Mouse (Mus musculus): Measurements from ENCODE around the gene Phldb3. TPM values are rescaled to one million over a fixed set of nuclear protein-coding genes. Genes with fewer than 3 reads are reported as not detected.

The Phldb3 gene
- 6.0 and 6.4 TPM in 2 replicates for total RNA-seq (2012; rRNA removed)
- polyA plus RNA-seq (2012; ENCODE audit: insufficient read depth in 1 of 2, insufficient read length in 2 of 2, low read depth in 1 of 2, low replicate concordance in 2 of 2, missing spikeins in 1 of 2): 10 to 100 TPM in 1 of 2 experiments, not detected in 1; 10.8 TPM

DNA sequence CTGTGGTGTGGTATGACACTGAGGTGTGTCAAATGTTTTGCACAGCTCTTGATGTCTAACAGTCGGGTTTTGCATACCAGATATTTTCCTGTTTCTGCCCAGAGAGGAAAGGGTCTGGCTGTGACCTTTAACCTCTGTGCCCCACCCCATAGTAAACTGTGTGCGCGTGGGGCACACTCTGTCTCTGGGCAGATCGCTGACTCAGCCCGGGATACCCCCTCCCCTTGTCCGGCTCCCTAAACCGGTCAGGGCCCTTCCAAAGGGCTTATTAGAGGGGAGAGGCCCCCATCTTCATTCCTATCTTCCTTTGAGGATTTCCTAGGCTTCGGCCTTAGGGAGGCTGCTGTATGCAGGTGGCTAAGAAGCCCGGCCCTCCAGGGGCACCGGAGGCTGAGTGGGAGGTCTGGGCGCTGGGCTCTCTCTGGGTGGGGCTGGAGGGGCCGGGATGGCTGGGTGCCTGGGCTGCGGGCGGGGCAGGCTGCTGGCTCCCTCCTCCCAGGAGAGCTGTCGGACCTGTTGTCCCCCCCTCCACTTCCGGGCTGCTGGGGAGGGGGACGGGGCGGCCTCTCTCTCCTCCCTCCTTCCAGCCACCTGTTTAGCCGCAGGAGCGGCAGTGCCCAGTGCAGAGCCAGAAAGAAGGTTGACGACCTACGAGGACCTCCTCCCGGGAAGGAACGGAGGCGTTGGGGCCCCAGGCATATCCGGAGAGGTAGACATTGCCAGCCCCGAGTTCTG lies at the start of gene Phldb3:
TSS of gene Phldb3 (plus strand) at position 620 of the 735 bp plus-strand sequence.
- DNase-seq (ENCODE audit: low read depth, low spot score): no peak
- H3K79me2 ChIP-seq (ENCODE audit: control insufficient read depth, insufficient read depth, low read length, poor library complexity): peaks cover 1% of the 10 kb centered on the region; the same call in 1 of the 2 replicates
- H3K4me1 ChIP-seq (ENCODE audit: control insufficient read depth in 1 of 2, insufficient read depth in 2 of 2, low read length in 2 of 2): peaks cover 0 to 13% of the 10 kb centered on the region in 2 experiments; a peak in 2 of 4 replicates
- peaks cover 0 to 10% of the 10 kb centered on the region in 2 experiments; a peak in 2 of 4 replicates for H3K36me3 ChIP-seq (ENCODE audit: control insufficient read depth in 1 of 2, insufficient read depth in 2 of 2, low read length in 2 of 2)
- H3K9me3 ChIP-seq (replicated peaks; ENCODE audit: insufficient read depth, low read length): no peaks in the 10 kb centered on the region
- TF ChIP-seq ZMIZ1 (IDR thresholded peaks at IDR 0.05; ENCODE audit: low read depth, low read length) (no peak), ELF1 (IDR thresholded peaks at IDR 0.05; ENCODE audit: low read depth, low read length) (peak; percentile 64; the same call in 1 of the 2 replicates), UBTF (IDR thresholded peaks at IDR 0.05; ENCODE audit: borderline replicate concordance, insufficient read depth, low read depth, low read length) (peak; percentile 60; the same call in 1 of the 2 replicates), MAZ (IDR thresholded peaks at IDR 0.05; ENCODE audit: low read depth, low read length) (peak; percentile 86; the same call in 1 of the 2 replicates), CHD1 (IDR thresholded peaks at IDR 0.05; ENCODE audit: low read depth, low read length) (no peak)
- peak within 1 kb of the TSS; percentile 79 to 99 for H3K4me3 ChIP-seq (ENCODE audit: control insufficient read depth in 1 of 2, insufficient read depth in 1 of 2, low read depth in 2 of 2, low read length in 2 of 2)
- peak within 1 kb of the TSS; percentile 77 for H3K9ac ChIP-seq (ENCODE audit: control insufficient read depth, low read depth, low read length, poor library complexity, severe bottlenecking)
- H3K27ac ChIP-seq (ENCODE audit: control insufficient read depth, low read depth, low read length): peak within 1 kb of the TSS; percentile 32
- no peaks in the 10 kb centered on the region for H3K27me3 ChIP-seq (ENCODE audit: control insufficient read depth in 1 of 2, insufficient read depth in 2 of 2, low read length in 2 of 2)

DNA sequence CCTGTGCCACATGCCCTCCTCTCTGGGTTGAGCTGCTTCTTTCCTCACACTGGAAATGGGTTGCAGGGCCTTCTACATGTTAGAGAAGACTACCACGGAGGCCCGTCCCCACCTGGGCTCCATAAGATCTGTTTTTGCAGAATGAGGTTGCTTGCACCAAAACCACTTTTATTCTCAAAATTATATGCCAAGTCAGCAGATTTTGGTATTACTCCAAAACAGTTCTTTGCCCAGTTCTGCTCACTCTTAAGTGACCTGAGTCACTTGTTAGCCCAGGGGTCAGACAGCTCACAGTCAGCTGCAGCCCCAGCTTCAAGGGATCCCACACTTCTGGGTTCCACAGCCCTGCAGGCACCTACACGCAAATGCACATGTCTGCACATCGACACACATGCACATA lies 49.1 kb upstream of the Phldb3 start:
- no peak overlapping the region for H3K4me3 ChIP-seq (ENCODE audit: control insufficient read depth in 1 of 2, insufficient read depth in 1 of 2, low read depth in 2 of 2, low read length in 2 of 2)
- no peak for DNase-seq (ENCODE audit: low read depth, low spot score)
- no peaks in the 10 kb centered on the region for H3K27me3 ChIP-seq (ENCODE audit: control insufficient read depth in 1 of 2, insufficient read depth in 2 of 2, low read length in 2 of 2)
- no peak overlapping the region for H3K27ac ChIP-seq (ENCODE audit: control insufficient read depth, low read depth, low read length)
- no peak overlapping the region for H3K9ac ChIP-seq (ENCODE audit: control insufficient read depth, low read depth, low read length, poor library complexity, severe bottlenecking)
- no peaks in the 10 kb centered on the region for H3K4me1 ChIP-seq (ENCODE audit: control insufficient read depth in 1 of 2, insufficient read depth in 2 of 2, low read length in 2 of 2)
- H3K9me3 ChIP-seq (replicated peaks; ENCODE audit: insufficient read depth, low read length): no peaks in the 10 kb centered on the region
- TF ChIP-seq CHD2 (IDR thresholded peaks at IDR 0.05; ENCODE audit: low read length): no peak
- peak; percentile 91 for TF ChIP-seq MAFK (IDR thresholded peaks at IDR 0.05; ENCODE audit: borderline replicate concordance, low read depth, low read length)
- no peaks in the 10 kb centered on the region for H3K79me2 ChIP-seq (ENCODE audit: control insufficient read depth, insufficient read depth, low read length, poor library complexity)
- H3K36me3 ChIP-seq (ENCODE audit: control insufficient read depth in 1 of 2, insufficient read depth in 2 of 2, low read length in 2 of 2): no peaks in the 10 kb centered on the region; a peak in 1 of 4 replicates

DNA sequence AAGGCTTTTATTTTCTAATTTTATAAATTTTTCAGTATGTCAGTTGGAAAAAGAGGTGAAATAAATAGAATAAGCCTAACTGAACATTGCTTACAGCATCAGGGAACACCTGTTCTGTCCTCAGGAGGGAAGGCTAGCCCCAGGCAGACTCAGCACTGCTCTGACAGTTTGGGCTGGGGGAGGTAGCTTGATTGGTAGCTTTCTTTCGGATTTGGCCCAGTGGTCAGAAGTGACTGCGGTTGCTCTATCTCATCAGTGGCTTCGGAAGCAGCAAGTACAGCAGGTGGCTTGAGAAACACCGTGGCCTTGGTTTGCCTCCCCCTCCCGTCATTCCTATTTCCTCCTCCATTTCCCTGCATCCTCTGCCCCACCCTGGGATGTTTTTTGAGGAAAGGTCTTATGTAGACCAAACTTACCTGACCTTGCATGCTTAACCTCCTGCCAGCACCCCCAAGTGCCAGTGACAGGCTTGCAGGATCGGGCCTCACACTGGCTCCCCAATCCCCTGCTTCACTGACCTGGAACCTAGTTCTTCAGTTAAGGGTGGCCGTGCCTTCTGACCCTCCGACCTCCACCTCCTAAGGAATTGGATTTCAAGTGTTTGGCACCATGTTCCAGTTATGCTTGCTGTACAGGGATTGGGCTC lies 47.2 kb upstream of the Phldb3 start:
- DNase-seq (ENCODE audit: low read depth, low spot score): no peak
- peaks cover 0 to 3% of the 10 kb centered on the region in 2 experiments; a peak in 2 of 4 replicates for H3K36me3 ChIP-seq (ENCODE audit: control insufficient read depth in 1 of 2, insufficient read depth in 2 of 2, low read length in 2 of 2)
- TF ChIP-seq ZC3H11A (IDR thresholded peaks at IDR 0.05; ENCODE audit: low read depth, low read length) (no peak), ZNF384 (IDR thresholded peaks at IDR 0.05; ENCODE audit: low read depth, low read length) (no peak), MEF2A (IDR thresholded peaks at IDR 0.05; ENCODE audit: extremely low read depth, insufficient replicate concordance, low read depth, low read length, poor library complexity, severe bottlenecking) (no peak), UBTF (IDR thresholded peaks at IDR 0.05; ENCODE audit: borderline replicate concordance, insufficient read depth, low read depth, low read length) (no peak), ETS1 (IDR thresholded peaks at IDR 0.05; ENCODE audit: low read depth, low read length) (no peak), EP300 (IDR thresholded peaks at IDR 0.05; ENCODE audit: low read depth in 1 of 2, low read length in 2 of 2) (no peak), GATA1 (IDR thresholded peaks at IDR 0.05; ENCODE audit: low read depth, low read length) (no peak), MYC (IDR thresholded peaks at IDR 0.05; ENCODE audit: low read depth, low read length) (no peak), TAL1 (IDR thresholded peaks at IDR 0.05; ENCODE audit: low read length) (no peak), RAD21 (IDR thresholded peaks at IDR 0.05; ENCODE audit: low read depth, low read length) (no peak), CTCF (IDR thresholded peaks at IDR 0.05 in 2 of 3, conservative IDR thresholded peaks at IDR 0.05 in 1 of 3; ENCODE audit: control insufficient read depth in 1 of 3, insufficient read depth in 1 of 3, low read depth in 2 of 3, low read length in 3 of 3, poor library complexity in 1 of 3, severe bottlenecking in 1 of 3) (no peak), MAFK (IDR thresholded peaks at IDR 0.05; ENCODE audit: borderline replicate concordance, low read depth, low read length) (no peak), RCOR1 (IDR thresholded peaks at IDR 0.05; ENCODE audit: low read depth, low read length) (no peak), SMC3 (IDR thresholded peaks at IDR 0.05; ENCODE audit: low read depth, low read length) (no peak), KAT2A (conservative IDR thresholded peaks at IDR 0.05; ENCODE audit: low read depth, low read length) (no peak), HCFC1 (IDR thresholded peaks at IDR 0.05; ENCODE audit: low read depth, low read length) (no peak), NELFE (IDR thresholded peaks at IDR 0.05; ENCODE audit: low read depth, low read length) (no peak)

More for the DNA sequence above, 47.2 kb upstream of the Phldb3 start:
- H3K9me3 ChIP-seq (replicated peaks; ENCODE audit: insufficient read depth, low read length): no peaks in the 10 kb centered on the region
- no peaks in the 10 kb centered on the region for H3K4me1 ChIP-seq (ENCODE audit: control insufficient read depth in 1 of 2, insufficient read depth in 2 of 2, low read length in 2 of 2)
- H3K79me2 ChIP-seq (ENCODE audit: control insufficient read depth, insufficient read depth, low read length, poor library complexity): no peaks in the 10 kb centered on the region
- H3K27me3 ChIP-seq (ENCODE audit: control insufficient read depth in 1 of 2, insufficient read depth in 2 of 2, low read length in 2 of 2): no peaks in the 10 kb centered on the region
- no peak overlapping the region for H3K27ac ChIP-seq (ENCODE audit: control insufficient read depth, low read depth, low read length)
- no peak overlapping the region for H3K9ac ChIP-seq (ENCODE audit: control insufficient read depth, low read depth, low read length, poor library complexity, severe bottlenecking)
- no peak overlapping the region for H3K4me3 ChIP-seq (ENCODE audit: control insufficient read depth in 1 of 2, insufficient read depth in 1 of 2, low read depth in 2 of 2, low read length in 2 of 2)
